14 mouse cellular contexts compared by ENCODE assay signal in genomic region chr1:91484011-91484346, GRCm38 (mm10). TPM values are rescaled to one million over a fixed set of nuclear protein-coding genes. Genes with fewer than 3 reads are reported as not detected.
DNase-seq lines count a peak whose midpoint lies in the region; ATAC-seq lines count a peak whose summit lies in the region.
"Had no signal": no experiment of that assay in that cellular context is flagged by ENCODE, and none has a peak within 500 bp of the region (broad histone marks: within the 10 kb centered on the region; RNA-seq: fewer than 3 reads in every experiment).

No protein-coding gene starts in this region.

- H3K9ac ChIP-seq in kidney, embryonic 14.5 days (ENCODE audit: low read depth, low read length): no peak overlapping the region
- H3K9ac ChIP-seq in intestine, embryonic 15.5 days: no peak overlapping the region
- H3K9ac ChIP-seq: forebrain, embryonic 15.5 days; lung, embryonic 15.5 days; midbrain, embryonic 15.5 days; neural tube, embryonic 12.5 days had no signal

- H3K4me1 ChIP-seq in kidney, embryonic 14.5 days (ENCODE audit: control insufficient read depth, insufficient read depth, low read length): no peaks in the 10 kb centered on the region
- no peaks in the 10 kb centered on the region; the same call in 1 of the 2 replicates for H3K4me1 ChIP-seq in intestine, embryonic 15.5 days (replicated peaks)
- H3K4me1 ChIP-seq: forebrain, embryonic 15.5 days; midbrain, embryonic 15.5 days; neural tube, embryonic 12.5 days had no signal

- no peak overlapping the region for H3K4me3 ChIP-seq in kidney, embryonic 14.5 days (ENCODE audit: low read length)
- H3K4me3 ChIP-seq in intestine, embryonic 15.5 days (replicated peaks): no peak overlapping the region
- H3K4me3 ChIP-seq: erythroblast, embryonic 14.5 days; forebrain, embryonic 15.5 days; gastrocnemius, adult 2 months; lung, embryonic 15.5 days; midbrain, embryonic 15.5 days; neural tube, embryonic 12.5 days had no signal

- no peaks in the 10 kb centered on the region for H3K9me3 ChIP-seq in kidney, embryonic 14.5 days (ENCODE audit: control insufficient read depth, low read length)
- H3K9me3 ChIP-seq in intestine, embryonic 15.5 days: no peaks in the 10 kb centered on the region
- H3K9me3 ChIP-seq: forebrain, embryonic 15.5 days; midbrain, embryonic 15.5 days; neural tube, embryonic 12.5 days had no signal

- no peaks in the 10 kb centered on the region; the same call in 1 of the 2 replicates for H3K27me3 ChIP-seq in kidney, embryonic 14.5 days (ENCODE audit: control insufficient read depth, insufficient read depth, low read length)
- no peaks in the 10 kb centered on the region for H3K27me3 ChIP-seq in intestine, embryonic 15.5 days (replicated peaks)
- H3K27me3 ChIP-seq: forebrain, embryonic 15.5 days; lung, embryonic 15.5 days; midbrain, embryonic 15.5 days; neural tube, embryonic 12.5 days had no signal

- 46% methylated on average over 5 of the region's 5 CpGs for WGBS in kidney, embryonic 14.5 days
- WGBS in intestine, embryonic 15.5 days: 69% methylated on average over 5 of the region's 5 CpGs

- H3K4me2 ChIP-seq in kidney, embryonic 14.5 days (replicated peaks; ENCODE audit: low read depth, low read length): no peak overlapping the region
- H3K4me2 ChIP-seq in intestine, embryonic 15.5 days (replicated peaks): no peak overlapping the region
- H3K4me2 ChIP-seq: forebrain, embryonic 15.5 days; lung, embryonic 15.5 days; midbrain, embryonic 15.5 days; neural tube, embryonic 12.5 days had no signal

- DNase-seq in adrenal gland, postnatal 14 days: peak; percentile 57
- DNase-seq in adrenal gland, postnatal 25 days: no peak
- DNase-seq in kidney, adult 18-20 months: peak; percentile 34
- peak; percentile 36 for DNase-seq in kidney, postnatal 14 days
- no peak for DNase-seq in Muller cell, postnatal 12 days (ENCODE audit: inconsistent ontology term)
- no peak for DNase-seq in spleen, postnatal 10 days (ENCODE audit: low spot score in 2 of 2)

- H3K36me3 ChIP-seq in kidney, embryonic 14.5 days (ENCODE audit: control insufficient read depth, insufficient read depth, low read length): no peaks in the 10 kb centered on the region
- no peaks in the 10 kb centered on the region for H3K36me3 ChIP-seq in intestine, embryonic 15.5 days
- H3K36me3 ChIP-seq: forebrain, embryonic 15.5 days; lung, embryonic 15.5 days; midbrain, embryonic 15.5 days; neural tube, embryonic 12.5 days had no signal

- H3K27ac ChIP-seq in kidney, embryonic 14.5 days (ENCODE audit: low read depth, low read length): no peak overlapping the region
- no peak overlapping the region for H3K27ac ChIP-seq in intestine, embryonic 15.5 days
- H3K27ac ChIP-seq: forebrain, embryonic 15.5 days; gastrocnemius, adult 2 months; lung, embryonic 15.5 days; midbrain, embryonic 15.5 days; neural tube, embryonic 12.5 days had no signal

- no peak for ATAC-seq in kidney, embryonic 14.5 days (ENCODE audit: low FRiP score, low TSS enrichment)
- peak; percentile 12; the same call in 1 of the 2 replicates for ATAC-seq in intestine, embryonic 15.5 days
- ATAC-seq: forebrain, embryonic 15.5 days; midbrain, embryonic 15.5 days had no signal

RNA-seq across cellular contexts. Expression of gene Traf3ip1, which starts 10.5 kb away (rescaled TPM):
- 12.3 and 12.6 TPM in 2 replicates for total RNA-seq in adrenal gland, postnatal 14 days (2021)
- total RNA-seq in adrenal gland, postnatal 25 days (2021): 12.1 and 13.5 TPM in 2 replicates
- 7.6 and 7.7 TPM in 2 replicates for polyA plus RNA-seq in kidney, embryonic 14.5 days (2014; fragmentation: Nextera tagmentation; extraction: Ambion mirVana)
- polyA plus RNA-seq in intestine, embryonic 15.5 days (2015; fragmentation: Nextera tagmentation; extraction: Ambion mirVana): 7.2 and 8.1 TPM in 2 replicates

RNA-seq across cellular contexts. Expression of gene Per2, which starts 24.9 kb away (rescaled TPM):
- total RNA-seq in adrenal gland, postnatal 14 days (2021): 38.3 and 42.3 TPM in 2 replicates
- total RNA-seq in adrenal gland, postnatal 25 days (2021): 37.4 and 37.5 TPM in 2 replicates
- polyA plus RNA-seq in kidney, embryonic 14.5 days (2014; fragmentation: Nextera tagmentation; extraction: Ambion mirVana): 2.5 and 3.6 TPM in 2 replicates
- polyA plus RNA-seq in intestine, embryonic 15.5 days (2015; fragmentation: Nextera tagmentation; extraction: Ambion mirVana): 7.8 and 7.9 TPM in 2 replicates

RNA-seq across cellular contexts. Expression of gene Asb1, which starts 56.4 kb away (rescaled TPM):
- total RNA-seq in adrenal gland, postnatal 14 days (2021): 20.6 and 21.7 TPM in 2 replicates
- 17.0 and 19.3 TPM in 2 replicates for total RNA-seq in adrenal gland, postnatal 25 days (2021)
- 2.4 and 5.9 TPM in 2 replicates for polyA plus RNA-seq in kidney, embryonic 14.5 days (2014; fragmentation: Nextera tagmentation; extraction: Ambion mirVana)
- 3.8 and 4.1 TPM in 2 replicates for polyA plus RNA-seq in intestine, embryonic 15.5 days (2015; fragmentation: Nextera tagmentation; extraction: Ambion mirVana)

Comparison
In these comparisons a context has a peak if more than half of its experiments do, and no peak if none do; other contexts are left out.
1. DNase-seq: peak in adrenal gland, postnatal 14 days (single experiment), kidney, adult 18-20 months (single experiment) and kidney, postnatal 14 days (single experiment); none in adrenal gland, postnatal 25 days (single experiment), Muller cell, postnatal 12 days (single experiment) and spleen, postnatal 10 days (0 of 2).